Mouse (Mus musculus) liver, embryonic 15.5 days (tissue): ENCODE measurements around the gene Cmss1. TPM values are rescaled to one million over a fixed set of nuclear protein-coding genes. Genes with fewer than 3 reads are reported as not detected.
A peak's percentile ranks its signal among the peaks of the same experiment; 100 is the strongest.

ENCODE experiments used
- ATAC-seq: fragments of 200-750 bp; cut with Nextera tagmentation; 2 replicates; pipeline ENCODE4 v1.8.0; 2017; ENCODE audit warnings: moderate number of reproducible peaks, mild to moderate bottlenecking, moderate library complexity; ENCODE audit not compliant: insufficient read depth
- H3K27ac ChIP-seq: fragments of 300-500 bp; sonication (generic); replicated peaks from 2 replicates; pipeline ENCODE4 v1.5.1; 2015; ENCODE audit warnings: mild to moderate bottlenecking, inconsistent platforms
- H3K27me3 ChIP-seq: fragments of 300-500 bp; sonication (generic); 2 replicates; pipeline ENCODE4 v1.6.1; 2015; ENCODE audit warnings: mild to moderate bottlenecking, inconsistent platforms
- H3K36me3 ChIP-seq: fragments of 300-500 bp; sonication (generic); replicated peaks from 2 replicates; pipeline ENCODE4 v1.6.1; 2015; ENCODE audit warnings: moderate library complexity, mild to moderate bottlenecking, inconsistent platforms
- H3K4me1 ChIP-seq: fragments of 300-500 bp; sonication (generic); replicated peaks from 2 replicates; pipeline ENCODE4 v1.6.1; 2015; ENCODE audit warnings: inconsistent platforms
- H3K4me2 ChIP-seq: fragments of 300-500 bp; sonication (generic); 2 replicates; pipeline ENCODE4 v1.6.1; 2015; ENCODE audit warnings: moderate library complexity, mild to moderate bottlenecking, inconsistent platforms
- H3K4me3 ChIP-seq: fragments of 300-500 bp; sonication (generic); replicated peaks from 2 replicates; pipeline ENCODE4 v1.5.1; 2015; ENCODE audit warnings: mild to moderate bottlenecking, inconsistent platforms
- H3K9ac ChIP-seq: fragments of 300-500 bp; sonication (generic); 2 replicates; pipeline ENCODE4 v1.6.1; 2015; ENCODE audit warnings: moderate library complexity, mild to moderate bottlenecking, inconsistent platforms
- H3K9me3 ChIP-seq: fragments of 300-500 bp; sonication (generic); replicated peaks from 2 replicates; pipeline ENCODE4 v1.6.1; 2016; ENCODE audit warnings: inconsistent platforms
- WGBS: fragments of 180-500 bp; shearing (Covaris S2); methylation state at CpG from one replicate; pipeline ENCODE4 v1.1.7; 2015; ENCODE audit warnings: mixed read lengths; ENCODE audit not compliant: insufficient replicate concordance; 5-methylcytosine and 5-hydroxymethylcytosine counted together
- polyA plus RNA-seq: library from polyadenylated mRNA; unstranded; fragments of >200 nt; fragmentation: Nextera tagmentation; extraction: Ambion mirVana; gene quantifications from 2 replicates; pipeline ENCODE4 v1.2.1, GENCODE M21; 2015

Cmss1 gene
- polyA plus RNA-seq, 1 experiment from 2014 or later: 22.7 TPM

DNA sequence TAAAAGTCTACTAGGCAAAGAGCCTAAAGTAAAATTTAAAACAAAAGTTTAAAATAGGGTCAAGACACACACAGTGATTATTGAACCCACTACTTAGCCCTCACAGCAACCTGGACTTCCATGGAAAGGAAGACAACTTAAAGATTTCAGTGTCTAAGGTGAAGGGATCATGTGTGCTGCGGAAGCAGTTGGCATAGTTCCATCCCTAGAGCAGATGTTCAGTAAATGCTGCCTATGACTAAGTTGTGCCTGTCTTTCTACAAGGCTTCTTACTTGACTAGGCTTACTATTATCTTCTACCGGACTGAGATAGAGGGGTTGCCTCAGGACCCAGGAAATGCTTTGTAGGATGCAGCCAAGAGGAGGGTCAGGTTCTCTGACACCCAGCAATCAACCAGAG, 50.4 kb downstream of the Cmss1 start:
- no peak for ATAC-seq
- Histone ChIP-seq H3K9ac (no peak overlapping the region), H3K36me3 (no peaks in the 10 kb centered on the region), H3K9me3 (no peaks in the 10 kb centered on the region), H3K4me3 (no peak overlapping the region), H3K4me1 (no peaks in the 10 kb centered on the region), H3K4me2 (no peak overlapping the region), H3K27ac (no peak overlapping the region), H3K27me3 (no peaks in the 10 kb centered on the region)
- 63% methylated on average over 2 of the region's 2 CpGs for WGBS

DNA sequence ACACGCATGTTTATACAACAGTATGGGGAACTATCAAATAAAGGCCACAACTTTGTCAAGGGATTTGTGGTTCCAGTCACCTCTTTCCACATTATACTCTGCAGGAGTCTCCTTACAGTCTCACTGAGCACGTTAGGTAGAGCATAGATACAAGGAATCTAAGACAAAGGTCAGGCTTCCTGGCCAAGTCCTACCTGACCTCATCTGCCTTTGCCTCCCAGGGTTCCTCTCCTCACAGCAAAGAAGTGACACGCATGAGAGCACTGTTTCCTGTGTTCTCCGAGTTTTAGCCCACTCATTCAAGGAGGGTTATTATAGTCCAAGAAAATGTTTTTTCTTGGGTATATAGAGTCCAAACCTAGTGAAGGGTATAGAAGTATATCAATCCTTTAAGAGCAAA, 51.0 kb downstream of the Cmss1 start:
- ATAC-seq: no peak
- H3K27ac ChIP-seq: no peak overlapping the region
- H3K4me1 ChIP-seq: no peaks in the 10 kb centered on the region
- H3K4me3 ChIP-seq: no peak overlapping the region
- H3K4me2 ChIP-seq: no peak overlapping the region
- no peak overlapping the region for H3K9ac ChIP-seq
- peaks cover 3% of the 10 kb centered on the region for H3K27me3 ChIP-seq
- H3K36me3 ChIP-seq: no peaks in the 10 kb centered on the region
- H3K9me3 ChIP-seq: no peaks in the 10 kb centered on the region
- WGBS: 59% methylated on average over 4 of the region's 4 CpGs

DNA sequence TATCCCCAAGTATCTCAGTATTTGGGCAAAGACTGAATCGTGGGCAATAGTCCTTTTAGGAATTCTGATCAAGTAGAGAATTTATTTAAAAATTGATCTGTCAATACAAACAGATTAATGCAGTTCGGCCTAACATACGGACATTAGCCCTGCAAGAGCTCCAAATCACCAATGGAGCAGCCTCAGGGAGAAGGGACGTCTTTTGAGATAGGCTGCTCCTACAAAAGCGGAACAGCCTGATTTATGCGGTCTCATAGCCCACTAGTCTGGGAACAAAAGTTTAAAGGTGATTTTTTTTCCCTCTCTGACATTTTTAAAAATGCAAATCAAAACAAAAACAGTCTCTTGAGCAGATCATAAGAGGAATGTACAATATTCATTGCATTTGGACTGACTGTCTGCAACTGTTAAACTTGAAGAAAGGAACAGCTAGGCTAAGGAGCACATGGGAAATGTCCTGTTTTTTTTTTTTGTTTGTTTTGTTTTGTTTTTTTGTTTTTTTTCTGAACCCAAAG, 51.7 kb downstream of the Cmss1 start:
- no peak for ATAC-seq
- H3K4me1 ChIP-seq: no peaks in the 10 kb centered on the region
- H3K27me3 ChIP-seq: peaks cover 8% of the 10 kb centered on the region
- no peak overlapping the region for H3K27ac ChIP-seq
- 73% methylated on average over 6 of the region's 6 CpGs for WGBS
- no peaks in the 10 kb centered on the region for H3K36me3 ChIP-seq
- no peak overlapping the region for H3K4me2 ChIP-seq
- no peak overlapping the region for H3K9ac ChIP-seq
- H3K9me3 ChIP-seq: no peaks in the 10 kb centered on the region
- H3K4me3 ChIP-seq: no peak overlapping the region

DNA sequence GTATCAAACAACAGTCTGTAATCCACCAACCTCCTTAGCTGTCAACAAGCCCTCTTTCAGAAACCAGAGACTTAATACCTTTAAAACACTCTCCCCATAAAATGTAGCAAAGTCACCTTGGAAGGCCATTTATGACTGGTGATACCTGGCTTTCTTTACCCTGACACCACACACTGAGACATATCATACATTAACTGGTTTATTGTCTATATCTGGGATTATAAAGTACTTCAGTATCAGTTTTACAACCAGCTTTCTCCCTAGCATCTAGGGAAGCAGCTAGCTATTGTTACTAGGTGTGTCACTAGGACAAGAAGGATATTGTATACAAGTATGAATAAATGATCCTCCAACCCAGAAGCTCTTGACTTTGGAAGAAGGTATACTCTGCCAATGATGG, 53.4 kb downstream of the Cmss1 start:
- Histone ChIP-seq H3K4me2 (no peak overlapping the region), H3K36me3 (no peaks in the 10 kb centered on the region), H3K9me3 (no peaks in the 10 kb centered on the region), H3K27ac (no peak overlapping the region), H3K27me3 (peaks cover 23% of the 10 kb centered on the region), H3K4me3 (no peak overlapping the region), H3K4me1 (0 out of 2 replicates have a peak, but pooled peaks cover 6% of the 10 kb centered on the region), H3K9ac (no peak overlapping the region)
- ATAC-seq: no peak

DNA sequence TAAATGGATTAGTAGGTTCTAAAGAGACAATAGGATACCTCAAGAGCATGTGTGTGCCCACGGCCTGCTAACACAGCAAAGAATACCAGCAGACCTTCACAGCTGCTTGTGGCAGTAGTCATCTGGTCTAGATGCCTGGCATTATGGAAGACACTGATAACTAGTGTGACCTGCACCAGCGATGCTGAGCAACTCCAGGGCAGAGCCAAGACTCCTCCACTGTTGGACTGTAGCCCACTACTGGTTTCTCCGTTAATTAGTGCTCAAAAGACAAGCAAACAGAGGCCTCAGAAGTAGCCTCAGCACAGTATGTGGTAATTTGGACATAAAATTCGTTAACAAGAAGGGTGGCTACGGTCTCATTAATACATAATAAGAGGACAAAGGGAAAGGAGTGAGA, 54.0 kb downstream of the Cmss1 start:
- Histone ChIP-seq H3K9ac (no peak overlapping the region), H3K4me2 (no peak overlapping the region), H3K36me3 (no peaks in the 10 kb centered on the region), H3K27me3 (peaks cover 28% of the 10 kb centered on the region), H3K9me3 (no peaks in the 10 kb centered on the region), H3K27ac (no peak overlapping the region), H3K4me1 (0 out of 2 replicates have a peak, but pooled peaks cover 6% of the 10 kb centered on the region), H3K4me3 (no peak overlapping the region)
- WGBS: 61% methylated on average over 5 of the region's 5 CpGs
- no peak for ATAC-seq

DNA sequence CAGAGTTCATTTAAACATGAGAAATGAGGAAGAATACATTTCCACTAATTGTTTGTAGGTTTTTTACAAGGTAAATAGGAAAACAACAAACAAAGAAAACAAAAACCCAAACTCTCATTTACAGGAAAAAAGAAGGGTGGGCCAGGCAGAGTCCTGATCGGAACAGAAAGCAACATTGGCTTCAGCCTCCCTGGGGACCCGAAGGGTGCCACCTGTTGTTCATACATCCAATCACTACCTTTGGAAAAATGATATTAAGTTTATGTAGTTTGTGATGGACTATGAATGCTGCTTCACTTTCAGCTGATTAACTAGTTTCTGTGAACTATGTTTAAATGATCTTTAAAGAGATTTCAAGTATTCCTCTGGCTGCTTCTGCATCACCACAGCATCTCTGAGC, 55.0 kb downstream of the Cmss1 start:
- peaks cover 30% of the 10 kb centered on the region for H3K27me3 ChIP-seq
- WGBS: 67% methylated on average over 2 of the region's 2 CpGs
- no peak overlapping the region for H3K9ac ChIP-seq
- 0 out of 2 replicates have a peak, but pooled peaks cover 6% of the 10 kb centered on the region for H3K4me1 ChIP-seq
- H3K4me3 ChIP-seq: no peak overlapping the region
- ATAC-seq: no peak
- H3K9me3 ChIP-seq: no peaks in the 10 kb centered on the region
- no peaks in the 10 kb centered on the region for H3K36me3 ChIP-seq
- H3K27ac ChIP-seq: no peak overlapping the region
- no peak overlapping the region for H3K4me2 ChIP-seq

DNA sequence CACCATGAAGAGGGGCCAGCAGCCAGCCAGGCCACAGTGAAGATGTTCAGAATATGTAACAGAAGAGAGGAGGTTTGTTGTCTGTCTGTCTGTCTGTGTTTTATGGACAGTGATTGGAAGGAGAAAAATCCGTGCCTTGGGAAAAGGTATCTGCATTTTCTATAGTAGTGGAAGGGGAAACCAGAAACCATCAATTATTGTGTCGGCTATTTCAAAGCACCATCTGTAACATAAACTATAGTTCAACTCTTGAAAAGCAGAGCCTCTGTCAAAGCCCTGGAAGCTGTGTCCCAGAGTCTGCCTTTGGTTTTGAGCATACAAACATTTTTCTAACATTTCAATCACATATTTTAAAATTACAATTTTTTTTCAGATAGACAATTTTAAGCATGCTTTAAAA, 55.8 kb downstream of the Cmss1 start:
- peaks cover 30% of the 10 kb centered on the region for H3K27me3 ChIP-seq
- 45% methylated on average over 2 of the region's 2 CpGs for WGBS
- H3K4me3 ChIP-seq: no peak overlapping the region
- H3K4me1 ChIP-seq: 0 out of 2 replicates have a peak, but pooled peaks cover 6% of the 10 kb centered on the region
- H3K9me3 ChIP-seq: no peaks in the 10 kb centered on the region
- no peak overlapping the region for H3K4me2 ChIP-seq
- no peak overlapping the region for H3K9ac ChIP-seq
- H3K27ac ChIP-seq: no peak overlapping the region
- H3K36me3 ChIP-seq: no peaks in the 10 kb centered on the region
- ATAC-seq: no peak

DNA sequence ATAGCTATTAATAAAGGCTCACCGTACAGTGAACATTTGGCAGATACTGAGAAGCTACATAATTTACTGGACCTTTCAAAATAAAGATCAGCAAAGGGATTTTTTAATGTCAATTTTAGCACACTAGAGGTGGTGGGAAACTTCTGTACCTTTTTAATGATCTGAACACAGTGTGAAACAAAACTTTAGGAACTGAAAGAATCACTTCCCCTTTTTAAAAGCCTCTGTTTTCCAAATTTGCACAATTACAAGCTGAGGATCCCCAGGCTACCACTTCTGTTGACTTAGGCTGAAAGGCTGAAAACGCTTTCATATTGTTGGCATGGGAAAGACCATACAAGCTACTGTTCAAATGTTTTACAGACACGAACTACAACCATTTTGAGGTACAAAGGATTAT, 56.6 kb downstream of the Cmss1 start:
- no peaks in the 10 kb centered on the region for H3K36me3 ChIP-seq
- H3K4me2 ChIP-seq: peak overlapping the region; percentile 5; the same call in 1 of the 2 replicates
- H3K4me3 ChIP-seq: peak overlapping the region; percentile 59; the same call in 1 of the 2 replicates
- no peak for ATAC-seq
- 0 out of 2 replicates have a peak, but pooled peaks cover 6% of the 10 kb centered on the region for H3K4me1 ChIP-seq
- WGBS: 18% methylated on average over 3 of the region's 3 CpGs
- H3K9ac ChIP-seq: no peak overlapping the region
- H3K27me3 ChIP-seq: peaks cover 30% of the 10 kb centered on the region
- H3K27ac ChIP-seq: no peak overlapping the region
- H3K9me3 ChIP-seq: no peaks in the 10 kb centered on the region

DNA sequence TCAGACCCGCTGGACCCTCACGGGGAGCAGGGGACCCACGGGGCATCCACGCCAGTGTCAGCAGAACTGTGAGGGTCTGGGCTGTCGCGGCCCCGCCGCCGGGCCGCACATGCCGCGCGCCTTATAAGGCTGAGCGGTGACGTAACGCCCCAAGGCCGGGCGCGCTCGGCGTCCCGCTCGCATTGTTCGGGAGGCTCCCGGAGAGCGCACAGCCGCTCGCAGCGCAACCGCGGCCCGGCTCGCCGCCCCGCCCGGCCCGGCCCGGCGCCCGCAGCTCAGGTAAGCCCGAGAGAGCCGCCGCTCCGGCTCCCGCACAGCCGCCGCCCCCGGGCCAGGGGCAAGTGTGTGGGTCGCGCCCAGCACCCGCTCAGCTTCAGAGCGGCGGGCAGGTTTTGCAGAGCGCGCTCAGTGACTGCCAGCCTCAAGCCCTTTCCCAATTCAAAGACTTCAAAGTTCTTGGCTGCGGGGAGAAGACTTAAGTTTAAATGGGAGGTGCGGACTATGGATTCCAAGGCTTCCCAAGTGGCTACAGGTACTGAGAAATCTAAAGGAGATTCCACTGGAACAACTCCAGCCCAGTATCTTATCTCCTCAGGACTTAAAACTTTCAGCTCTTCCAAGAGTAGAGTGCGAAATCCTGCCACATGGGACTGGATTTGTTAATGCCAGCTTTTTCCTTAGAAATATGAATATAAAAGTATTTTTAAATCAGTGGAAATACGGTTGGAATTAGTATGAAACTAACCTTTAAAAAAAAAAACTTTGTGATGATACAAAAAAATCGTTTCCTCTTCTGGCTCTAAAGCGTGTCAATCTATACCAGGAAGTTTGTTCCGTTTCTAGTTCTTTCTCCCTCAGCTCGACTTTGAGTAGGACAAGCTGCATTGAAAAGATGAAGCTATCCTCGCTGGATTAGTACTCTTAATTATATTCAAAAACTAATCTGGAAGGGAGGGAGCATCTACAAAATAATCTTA, 57.3 kb downstream of the Cmss1 start:
- under 1% methylated on average over 64 of the region's 64 CpGs for WGBS
- Histone ChIP-seq H3K4me2 (peak overlapping the region; percentile 72), H3K36me3 (no peaks in the 10 kb centered on the region), H3K4me3 (peak overlapping the region; percentile 59), H3K27ac (no peak overlapping the region), H3K27me3 (peaks cover 30% of the 10 kb centered on the region), H3K4me1 (0 out of 2 replicates have a peak, but pooled peaks cover 6% of the 10 kb centered on the region), H3K9me3 (no peaks in the 10 kb centered on the region), H3K9ac (peak overlapping the region; percentile 53)
- peak; percentile 72 for ATAC-seq

DNA sequence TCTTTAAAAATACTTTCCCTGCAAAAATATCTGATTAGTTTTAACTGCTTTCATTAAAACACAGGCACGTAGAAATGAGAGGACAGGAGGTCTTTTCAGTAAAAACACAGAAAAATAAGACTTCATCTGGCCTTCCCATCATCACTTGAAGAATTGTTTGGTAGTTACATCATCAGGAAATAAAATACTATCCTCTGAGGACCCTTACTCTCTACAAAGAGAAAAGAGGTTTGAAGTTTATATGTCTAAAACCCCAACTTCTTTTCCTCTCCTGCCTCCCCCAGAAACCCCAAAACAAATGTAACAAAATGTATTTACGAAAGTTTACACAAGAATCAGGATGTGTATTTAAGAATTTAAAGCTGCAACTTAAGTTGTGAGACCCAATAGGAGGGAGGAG, 58.1 kb downstream of the Cmss1 start:
- peak overlapping the region; percentile 72 for H3K4me2 ChIP-seq
- H3K4me1 ChIP-seq: 0 out of 2 replicates have a peak, but pooled peaks cover 6% of the 10 kb centered on the region
- H3K4me3 ChIP-seq: peak overlapping the region; percentile 59
- no peak for ATAC-seq
- 52% methylated on average over 2 of the region's 2 CpGs for WGBS
- peak overlapping the region; percentile 53; the same call in 1 of the 2 replicates for H3K9ac ChIP-seq
- H3K9me3 ChIP-seq: no peaks in the 10 kb centered on the region
- no peaks in the 10 kb centered on the region for H3K36me3 ChIP-seq
- peaks cover 30% of the 10 kb centered on the region for H3K27me3 ChIP-seq
- no peak overlapping the region for H3K27ac ChIP-seq

DNA sequence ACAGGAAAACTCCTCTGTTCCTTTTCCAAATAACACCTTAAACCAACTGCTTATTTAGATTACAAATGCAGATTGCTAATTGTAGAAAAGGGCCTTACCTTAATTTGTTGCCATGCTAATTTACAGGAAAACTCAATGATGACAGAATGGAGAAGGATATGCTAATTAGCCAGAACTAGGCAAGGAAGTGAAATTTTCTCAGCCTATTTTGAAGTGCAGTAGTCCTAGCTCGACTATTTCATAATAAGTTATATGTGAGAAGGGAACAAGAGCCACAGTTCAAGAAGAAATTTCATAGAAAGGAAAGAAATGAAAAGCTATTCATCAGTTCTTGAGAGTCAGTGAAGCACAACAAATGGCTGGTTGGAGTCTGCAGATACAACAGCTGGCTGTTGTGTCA, 60.3 kb downstream of the Cmss1 start:
- no peak overlapping the region for H3K27ac ChIP-seq
- 45% methylated on average over 1 of the region's 1 CpGs for WGBS
- no peak for ATAC-seq
- no peak overlapping the region for H3K4me2 ChIP-seq
- no peaks in the 10 kb centered on the region for H3K36me3 ChIP-seq
- no peak overlapping the region for H3K9ac ChIP-seq
- no peak overlapping the region for H3K4me3 ChIP-seq
- 0 out of 2 replicates have a peak, but pooled peaks cover 6% of the 10 kb centered on the region for H3K4me1 ChIP-seq
- peaks cover 30% of the 10 kb centered on the region for H3K27me3 ChIP-seq
- H3K9me3 ChIP-seq: no peaks in the 10 kb centered on the region
